Mouse (Mus musculus) gastrocnemius, postnatal 4 days (tissue): ENCODE results near the gene Prr12. TPM values are rescaled to one million over a fixed set of nuclear protein-coding genes. Genes with fewer than 3 reads are reported as not detected.

Experiments used
- DNase-seq, 2 experiments: peaks; one replicate each; pipeline ENCODE4 v3.0.0; 2021 to 2022; ENCODE audit warnings: low spot score in 2 of 2, mixed read lengths in 2 of 2
- total RNA-seq, 2 experiments: library from RNA; stranded (reverse); gene quantifications; 2 replicates each; pipeline ENCODE4 v1.2.3; 2021

The Prr12 gene
- total RNA-seq, 2 experiments from 2014 or later = 63.9 to 65.2 TPM

DNA sequence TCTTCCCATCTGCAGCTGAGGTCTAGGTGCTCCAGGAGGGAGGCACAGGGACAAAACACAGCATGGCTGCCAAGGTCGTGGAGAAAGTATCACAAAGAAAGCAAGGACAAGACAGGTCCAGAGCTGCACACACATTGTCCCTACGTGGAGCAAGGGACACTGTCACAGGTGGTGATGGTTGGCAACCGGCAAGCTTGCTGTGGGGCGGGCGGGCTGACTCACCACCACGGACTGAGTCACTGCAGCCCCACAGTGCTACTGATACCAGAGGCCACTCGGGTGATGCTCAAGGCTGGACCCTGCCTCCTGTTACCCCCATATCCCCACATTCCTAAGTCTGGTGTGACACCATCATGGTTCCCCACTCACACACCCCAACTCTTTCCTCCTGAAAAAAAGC lies 50.2 kb downstream of the Prr12 start:
- no peak for DNase-seq

GRCm38 (mm10) chr7:45000539-45001114 lies 52.1 kb downstream of the Prr12 start:
- no peak for DNase-seq

- no peak for DNase-seq
Observed at GRCm38 (mm10) chr7:44999753-45000152, 52.9 kb downstream of the Prr12 start.

GRCm38 (mm10) chr7:44998501-44998955 lies 54.2 kb downstream of the Prr12 start, which contains the start of gene Bcl2l12:
Bcl2l12 (minus strand) TSS chr7:44998712.
- peak in 1 of 2 experiments; percentile 70 for DNase-seq

- no peak for DNase-seq
Observed at GRCm38 (mm10) chr7:44997940-44998428, 54.7 kb downstream of the Prr12 start.

- DNase-seq = peak; percentile 86 to 98
Observed at GRCm38 (mm10) chr7:44997231-44997939, 55.3 kb downstream of the Prr12 start, which contains the start of gene Irf3. Irf3 (plus strand) TSS chr7:44997648.

- no peak for DNase-seq
Observed at GRCm38 (mm10) chr7:44996672-44997071, 56.0 kb downstream of the Prr12 start.

DNA sequence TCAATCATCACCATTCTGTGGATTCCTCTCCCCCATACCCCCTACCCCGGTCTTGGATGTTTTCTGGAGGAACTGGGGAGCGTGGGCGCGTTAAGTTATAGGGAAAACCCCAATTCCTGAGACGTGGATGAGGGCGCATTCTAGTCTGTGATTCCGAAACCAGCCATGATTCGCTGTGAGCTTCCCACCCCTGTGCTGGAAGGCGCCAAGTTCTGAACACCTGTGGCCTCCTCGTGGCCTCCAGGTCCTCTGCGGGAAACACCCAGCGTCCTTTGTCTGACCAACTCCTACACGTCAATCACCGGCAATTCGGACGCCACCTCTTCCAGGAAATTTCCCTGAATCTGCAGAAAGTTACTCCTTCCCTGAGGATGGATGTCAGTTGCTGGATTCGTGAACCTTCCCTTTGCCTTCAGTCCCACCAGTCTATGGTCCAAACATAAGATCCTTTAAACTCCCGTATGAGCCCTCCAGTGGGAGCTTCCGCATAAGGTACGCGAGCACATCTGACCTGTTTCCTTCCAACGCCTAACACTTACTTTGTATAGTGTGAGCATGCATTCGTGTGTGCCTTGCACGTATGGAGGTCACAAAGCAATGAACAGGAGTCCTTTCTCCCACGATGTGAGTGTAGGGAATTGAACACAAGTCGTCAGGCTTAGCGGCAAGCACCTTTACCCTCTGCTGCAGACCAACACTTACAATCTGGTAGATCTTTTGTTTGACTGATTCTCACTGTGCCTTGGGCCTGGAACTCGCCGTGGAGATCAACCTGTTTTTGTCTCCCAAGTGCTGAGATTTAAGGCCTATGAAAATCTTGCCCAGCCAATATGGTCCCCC lies 65.6 kb downstream of the Prr12 start:
- DNase-seq = no peak

GRCm38 (mm10) chr7:44986192-44986878 lies 66.3 kb downstream of the Prr12 start, which contains the start of gene Prmt1:
Prmt1 (minus strand) TSS chr7:44986568.
- DNase-seq = peak; percentile 81 to 94

- peak; percentile 76 to 83 for DNase-seq
Observed at GRCm38 (mm10) chr7:44985595-44986191, 67.0 kb downstream of the Prr12 start.

GRCm38 (mm10) chr7:44984833-44985164 lies 67.9 kb downstream of the Prr12 start:
- DNase-seq = no peak

DNA sequence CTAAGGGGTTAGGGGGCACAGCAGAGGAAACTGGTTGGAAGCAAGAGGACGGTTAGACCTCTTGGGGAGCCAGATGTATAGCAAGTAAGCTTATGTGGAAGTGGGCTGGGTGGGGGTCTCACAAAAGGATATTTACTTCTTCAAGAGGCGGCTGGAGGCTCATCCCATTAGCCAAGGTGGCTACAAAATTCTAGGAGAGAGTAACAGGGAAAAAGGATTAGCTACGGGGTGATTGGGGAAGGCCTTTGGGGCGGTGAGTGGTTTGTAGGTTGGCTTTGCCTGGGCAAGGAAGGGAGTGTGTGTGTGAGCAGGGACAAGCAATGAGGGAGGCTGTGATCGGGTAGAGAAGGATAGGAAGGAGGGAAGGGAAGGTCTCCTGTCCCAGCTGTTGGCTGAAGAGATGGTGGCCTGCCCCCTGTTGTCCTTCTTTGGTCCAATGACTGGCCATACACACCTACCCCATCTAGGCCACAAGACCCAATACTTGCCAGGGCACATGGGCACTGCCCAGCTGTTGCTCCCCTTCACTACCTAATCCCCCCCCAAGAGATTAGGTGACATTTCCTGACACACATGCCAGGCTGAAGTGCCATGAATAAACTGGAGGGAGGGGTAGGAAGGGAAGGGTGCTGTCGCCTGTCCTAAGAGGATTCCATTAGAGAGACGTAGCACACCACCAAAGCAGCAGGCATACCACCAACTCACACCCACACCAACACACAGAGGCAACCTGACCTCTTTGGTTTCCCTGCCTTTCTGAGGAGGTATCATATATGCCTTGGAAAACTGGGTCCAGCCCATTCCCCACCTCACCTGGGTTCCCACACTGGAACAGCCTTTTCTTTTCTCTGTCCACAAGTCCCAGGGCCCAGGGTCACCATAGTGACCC lies 68.5 kb downstream of the Prr12 start:
- DNase-seq = no peak

DNA sequence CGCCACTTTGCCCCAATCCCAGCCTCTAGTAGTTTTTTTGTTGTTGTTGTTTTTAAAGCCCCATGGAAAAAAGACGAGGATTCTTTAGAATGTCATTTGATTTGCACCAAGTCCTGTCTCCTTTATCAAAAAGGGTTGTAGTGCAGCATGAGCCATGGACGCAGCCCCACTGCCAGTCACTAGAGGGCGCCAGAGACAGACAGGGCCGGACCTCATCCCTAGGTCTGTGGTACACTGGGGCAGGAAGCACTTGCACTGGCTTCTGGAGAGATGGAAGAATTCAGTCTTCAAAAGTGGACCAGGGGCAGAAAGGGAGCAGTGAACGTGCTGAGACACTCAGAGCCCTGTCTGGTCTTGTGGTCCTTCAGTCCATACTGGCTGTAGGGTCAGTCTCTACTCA lies 69.6 kb downstream of the Prr12 start:
- DNase-seq = peak; percentile 78 to 87

- DNase-seq = no peak
Observed at GRCm38 (mm10) chr7:44981539-44981938, 71.1 kb downstream of the Prr12 start.

DNA sequence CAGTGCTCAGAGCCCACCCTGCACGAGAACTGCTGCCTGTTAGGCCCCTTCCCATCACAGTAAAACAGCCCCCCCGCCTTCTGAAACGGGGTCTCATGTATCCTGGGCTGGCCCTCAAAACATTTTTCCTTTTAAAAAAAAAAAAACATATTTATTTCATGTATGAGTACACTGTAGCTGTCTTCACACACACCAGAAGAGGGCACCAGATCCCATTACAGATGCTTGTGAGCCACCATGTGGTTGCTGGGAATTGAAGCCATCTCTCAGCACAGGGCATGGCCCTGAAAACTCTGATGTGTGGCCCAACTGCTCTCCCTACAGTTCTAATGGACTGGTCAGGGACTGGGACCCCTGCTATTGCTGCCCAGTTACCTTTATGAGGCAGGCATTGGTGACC lies 74.4 kb downstream of the Prr12 start:
- DNase-seq = no peak
